21 mouse cellular contexts compared by ENCODE assay signal in the genomic region with DNA sequence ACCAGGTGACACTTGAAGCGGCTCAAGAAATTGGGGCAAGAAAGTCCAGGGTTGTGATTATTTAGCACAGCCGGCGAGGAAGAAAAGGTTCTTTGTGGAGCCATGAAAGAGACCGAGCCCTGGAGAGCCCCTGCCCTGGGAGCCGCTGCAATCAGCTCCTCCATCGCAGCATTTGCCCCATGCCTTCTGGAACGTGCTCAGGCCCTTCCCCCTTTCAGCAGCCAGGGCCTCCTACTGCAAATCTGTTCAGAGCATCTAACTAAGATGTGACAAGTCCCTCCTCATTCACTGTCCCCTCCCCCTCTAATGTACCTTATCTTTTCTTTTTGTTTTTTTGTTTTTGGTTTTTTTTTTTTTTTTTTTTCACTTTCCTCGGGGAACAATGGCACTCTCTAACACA. TPM values are rescaled to one million over a fixed set of nuclear protein-coding genes. Genes with fewer than 3 reads are reported as not detected.
"Had no signal": no experiment of that assay in that cellular context is flagged by ENCODE, and none has a peak within 500 bp of the region (broad histone marks: within the 10 kb centered on the region; RNA-seq: fewer than 3 reads in every experiment).

No protein-coding gene starts in this region.

- H3K9me3 ChIP-seq: liver, embryonic 13.5 days; neural tube, embryonic 12.5 days; neural tube, embryonic 15.5 days had no signal

- H3K4me2 ChIP-seq: liver, embryonic 13.5 days; midbrain, embryonic 11.5 days; neural tube, embryonic 12.5 days; neural tube, embryonic 15.5 days had no signal

- H3K4me3 ChIP-seq: liver, embryonic 13.5 days; neural tube, embryonic 12.5 days; neural tube, embryonic 15.5 days had no signal

- H3K27ac ChIP-seq: liver, embryonic 13.5 days; neural tube, embryonic 12.5 days; neural tube, embryonic 15.5 days; stomach, postnatal 0 days had no signal

- H3K36me3 ChIP-seq: liver, embryonic 13.5 days; neural tube, embryonic 12.5 days; neural tube, embryonic 15.5 days had no signal

- H3K9ac ChIP-seq: liver, embryonic 13.5 days; neural tube, embryonic 12.5 days; neural tube, embryonic 15.5 days had no signal

- H3K27me3 ChIP-seq: liver, embryonic 13.5 days; neural tube, embryonic 12.5 days had no signal

- H3K4me1 ChIP-seq: liver, embryonic 13.5 days had no signal

- DNase-seq: kidney, postnatal 14 days; kidney, postnatal 4 days; liver, embryonic 13.5 days; lung, adult 2 months; lung, postnatal 14 days; lung, postnatal 4 days; right cerebral cortex, adult 18-20 months; right cerebral cortex, postnatal 14 days; right cerebral cortex, postnatal 4 days; thymus, adult 2 months; thymus, postnatal 14 days; thymus, postnatal 4 days had no signal

RNA-seq across cellular contexts. Expression of a gene that starts 30.0 kb away (rescaled TPM):
- total RNA-seq: liver, adult 2 months; megakaryocyte progenitor cell, adult 5-6 weeks; megakaryocyte-erythroid progenitor cell, adult 5-6 weeks had no signal
- polyA plus RNA-seq: liver, embryonic 13.5 days; liver, embryonic 16.5 days; lung, adult 2 months; lung, embryonic 16.5 days had no signal
